Mouse (Mus musculus) cerebellum, adult 2 months (tissue): Measurements from ENCODE around the gene Dtnb.

Source experiments
- CTCF ChIP-seq: fragments of 200-500 bp; IDR thresholded peaks from 2 replicates; pipeline ENCODE4 v1.5.1; 2011; ENCODE audit warnings: low read depth, mild to moderate bottlenecking, control low read depth, low read length, moderate library complexity, borderline replicate concordance; ENCODE audit not compliant: insufficient read depth
- POLR2A ChIP-seq: fragments of 200-500 bp; IDR thresholded peaks from 2 replicates; pipeline ENCODE4 v1.6.1; 2011; ENCODE audit warnings: low read length, control low read depth, borderline replicate concordance; ENCODE audit not compliant: insufficient read depth

GRCm38 (mm10) chr12:3615041-3615440 lies 42.9 kb downstream of the Dtnb start:
- no peak for TF ChIP-seq CTCF
- no peak for TF ChIP-seq POLR2A
